Mouse (Mus musculus) 416B (cell line): ENCODE measurements around the gene Mapk10.

Source experiments
- DNase-seq: peaks from one replicate; pipeline ENCODE4 v3.0.0; 2011; ENCODE audit warnings: low read depth

Gene Mapk10

DNA sequence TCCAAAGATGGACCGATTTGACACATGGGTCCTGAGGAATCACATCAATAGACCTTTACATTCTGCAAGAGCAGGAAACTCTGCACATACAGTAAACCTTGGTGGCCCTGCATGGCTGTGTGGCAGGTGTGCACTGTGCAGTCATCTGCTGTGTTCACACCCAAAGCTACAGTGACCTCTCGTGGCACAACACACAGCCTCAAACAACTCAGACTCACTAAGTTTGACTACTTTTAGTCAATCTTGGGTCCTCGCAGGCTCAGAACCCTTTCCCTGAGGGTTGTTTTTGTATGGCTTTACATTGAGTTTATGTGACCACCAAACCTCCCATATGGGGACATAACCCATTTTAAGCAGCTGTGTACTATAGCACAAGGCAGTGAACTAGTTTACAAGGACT, 47.1 kb downstream of the Mapk10 start:
- DNase-seq = no peak

DNA sequence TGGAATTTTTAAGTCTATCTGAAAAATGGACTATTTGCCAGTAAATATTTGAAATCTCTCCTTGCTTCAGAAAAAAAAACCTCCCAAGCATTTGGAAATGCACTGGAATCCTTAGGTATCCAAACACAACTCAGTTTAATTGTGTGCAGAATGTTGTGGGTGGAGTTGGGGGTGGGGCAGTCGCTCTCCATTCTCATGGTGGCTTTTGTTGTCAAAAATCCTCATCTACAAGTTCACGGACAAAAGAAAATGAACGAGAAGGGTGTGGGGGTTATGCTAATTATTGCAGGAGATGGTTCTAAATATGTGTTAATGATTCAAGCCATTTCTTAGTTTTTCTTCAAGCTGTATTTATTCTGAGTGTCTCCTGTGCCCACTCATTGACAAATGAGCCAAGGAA, 49.6 kb downstream of the Mapk10 start:
- DNase-seq = no peak

DNA sequence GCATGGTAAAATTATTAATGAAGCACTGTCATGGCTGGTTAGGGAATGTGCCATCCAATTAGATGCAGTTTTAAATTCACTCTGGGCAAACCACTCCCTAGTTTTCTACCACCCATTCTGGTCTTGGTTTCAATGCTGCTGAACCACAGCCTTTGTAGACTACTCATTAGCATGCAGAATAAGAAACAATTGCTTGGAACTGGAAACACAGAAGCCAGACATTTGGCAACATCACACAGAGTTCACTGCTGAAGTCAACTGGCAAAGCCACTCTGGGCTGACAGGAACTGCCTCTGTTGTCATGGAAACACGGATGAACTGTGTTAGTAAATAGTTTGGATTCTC, 50.0 kb downstream of the Mapk10 start:
- DNase-seq = no peak

DNA sequence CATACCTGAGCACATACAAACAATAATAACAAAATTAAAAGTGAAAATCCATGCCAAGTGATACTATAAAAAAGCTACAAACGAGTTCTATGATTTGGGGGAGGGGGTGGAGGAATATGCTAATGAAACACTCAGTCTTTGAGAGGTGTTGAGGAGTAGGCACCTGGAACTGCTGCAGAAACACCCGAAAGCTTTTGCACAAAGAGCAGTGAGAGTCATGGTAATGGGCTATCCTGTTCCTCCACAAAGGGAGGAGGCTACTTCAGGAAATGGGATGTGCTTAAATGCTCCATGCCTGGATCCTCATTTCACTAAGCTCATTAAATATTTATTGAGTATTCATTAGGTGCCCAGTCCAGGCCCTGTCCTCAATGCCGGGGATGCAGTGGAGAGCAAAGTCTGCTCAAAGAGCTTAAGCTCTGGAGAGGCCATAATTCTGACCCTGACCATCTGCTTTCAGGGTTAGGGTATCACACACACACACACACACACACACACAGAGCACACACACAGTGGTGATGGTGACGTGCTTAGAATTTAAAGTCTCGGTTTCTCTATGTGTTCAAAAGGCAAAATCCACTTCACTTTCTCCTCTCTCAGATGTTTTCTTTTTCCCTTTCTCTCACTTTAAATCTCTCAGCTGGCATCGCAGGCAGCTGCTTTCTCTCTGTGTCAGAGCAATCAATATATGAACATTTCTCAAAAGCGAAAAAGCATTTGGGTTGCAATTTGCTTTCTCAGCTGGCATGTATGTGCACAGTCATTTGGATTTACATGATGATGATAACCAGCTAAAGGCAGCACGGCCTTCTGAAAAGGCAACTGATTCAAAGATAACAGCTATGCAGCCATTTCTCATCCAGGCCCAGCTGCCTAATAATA, 50.6 kb downstream of the Mapk10 start:
- no peak for DNase-seq

DNA sequence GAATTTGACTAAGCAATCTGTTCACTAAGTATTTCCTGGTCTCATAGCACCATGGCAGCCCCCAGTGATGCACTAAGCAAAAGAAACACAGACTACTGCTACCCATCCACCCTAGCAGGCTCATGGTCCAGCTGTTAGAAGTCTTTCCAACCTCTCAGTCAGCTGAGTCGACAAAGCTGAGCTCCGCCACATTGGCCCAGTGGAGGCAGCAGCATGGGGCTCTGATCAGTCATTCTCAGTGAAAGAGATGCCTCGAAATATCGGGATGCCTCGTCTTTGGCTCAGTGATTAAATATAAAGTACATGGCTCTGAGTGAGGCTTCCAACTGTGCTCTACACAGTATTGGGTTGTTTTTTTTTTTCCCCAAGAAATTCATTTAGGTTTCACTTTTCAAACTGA, 70.2 kb downstream of the Mapk10 start:
- DNase-seq = no peak

DNA sequence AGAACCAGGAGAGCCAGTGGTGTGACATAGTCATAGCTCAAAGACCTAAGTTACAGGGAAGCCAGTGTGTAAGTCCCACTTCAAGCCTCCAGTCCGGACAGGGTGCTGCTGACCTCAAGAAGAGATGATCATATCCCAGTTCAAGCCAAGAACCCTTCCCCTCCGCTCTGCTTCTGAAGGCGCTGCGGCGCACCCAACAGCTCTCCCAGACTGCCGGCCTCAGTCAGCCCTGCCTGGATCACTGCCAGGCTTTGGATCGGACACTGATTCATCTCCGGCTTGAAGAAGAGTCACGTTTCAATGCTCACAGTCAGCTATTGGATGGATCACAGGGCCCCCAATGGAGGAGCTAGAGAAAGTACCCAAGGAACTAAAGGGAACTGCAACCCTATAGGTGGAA, 76.3 kb downstream of the Mapk10 start:
- DNase-seq = no peak

DNA sequence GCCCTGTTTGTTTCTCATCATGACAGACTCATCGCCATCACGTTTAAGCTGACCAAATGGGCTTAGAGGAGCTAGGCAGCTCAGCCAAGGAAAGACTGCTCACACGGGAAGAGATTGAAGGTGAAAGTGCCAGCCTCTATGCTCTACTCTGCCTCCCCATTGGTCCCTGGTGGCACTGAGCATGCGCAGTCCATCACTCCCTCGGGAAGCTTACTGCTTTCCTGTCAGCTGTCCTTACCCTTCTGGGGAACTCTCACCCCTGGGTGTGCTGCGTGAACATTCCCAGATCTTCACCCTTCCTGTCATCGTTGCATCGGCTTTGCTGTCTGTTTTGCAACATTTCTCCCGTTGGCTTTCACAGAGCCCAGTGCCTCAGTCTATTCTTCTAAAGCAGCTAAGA, 77.5 kb downstream of the Mapk10 start:
- DNase-seq = no peak

DNA sequence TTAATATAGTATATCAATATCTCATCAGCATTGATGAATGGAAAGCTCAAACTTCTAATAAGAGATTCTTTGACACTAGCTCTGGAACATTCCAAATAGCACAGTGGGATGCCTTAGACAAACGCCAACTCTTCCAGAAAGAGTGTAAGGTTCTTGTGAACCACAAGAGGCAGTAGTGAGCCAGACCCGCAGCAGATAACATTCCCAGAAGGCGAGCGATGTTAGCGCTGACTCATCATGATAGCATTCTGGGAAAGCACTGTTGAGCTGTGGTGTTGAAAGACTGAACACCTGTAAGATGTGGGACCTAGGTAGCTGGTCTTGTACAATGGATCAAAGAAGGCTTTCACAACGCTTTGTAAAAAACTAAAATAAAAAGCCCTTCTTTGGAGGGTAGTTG, 78.3 kb downstream of the Mapk10 start:
- DNase-seq = no peak

DNA sequence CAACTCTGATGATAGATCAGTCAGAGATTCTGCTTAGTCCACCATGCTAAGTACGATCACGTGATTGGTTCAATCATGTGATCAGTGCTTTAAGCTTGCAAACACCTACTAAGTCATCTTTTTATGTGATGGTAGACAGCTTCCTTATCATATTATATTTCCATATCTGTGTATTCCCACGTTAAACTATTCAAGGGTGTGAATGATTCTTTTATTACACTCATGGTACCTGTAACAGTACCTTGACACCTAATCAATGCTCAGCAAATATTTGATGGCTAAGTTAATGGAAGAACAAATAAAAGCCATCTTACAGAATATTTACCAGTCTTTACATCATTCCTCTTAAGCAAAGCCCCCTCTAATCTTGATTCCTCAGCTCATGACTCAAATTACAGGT, 91.5 kb downstream of the Mapk10 start:
- DNase-seq = no peak

DNA sequence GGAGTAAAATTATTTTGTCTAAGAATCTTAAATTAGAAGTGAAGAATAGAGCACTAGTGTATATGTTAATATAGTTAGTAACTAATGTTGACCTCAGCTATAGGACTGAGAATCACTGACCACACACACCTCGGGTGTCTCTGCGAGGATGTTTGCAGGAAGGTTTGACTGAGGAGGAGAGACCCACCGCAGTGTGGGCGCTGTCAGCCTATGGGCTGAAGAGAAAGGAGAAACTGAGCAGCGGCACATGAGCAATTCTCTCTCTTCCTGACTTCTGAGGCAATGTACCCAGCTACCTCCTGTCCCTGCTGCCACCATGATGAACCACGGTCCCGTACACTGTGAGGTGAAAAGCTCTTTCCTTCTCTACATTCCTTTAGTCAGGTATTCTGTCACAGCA, 95.6 kb downstream of the Mapk10 start:
- no peak for DNase-seq

DNA sequence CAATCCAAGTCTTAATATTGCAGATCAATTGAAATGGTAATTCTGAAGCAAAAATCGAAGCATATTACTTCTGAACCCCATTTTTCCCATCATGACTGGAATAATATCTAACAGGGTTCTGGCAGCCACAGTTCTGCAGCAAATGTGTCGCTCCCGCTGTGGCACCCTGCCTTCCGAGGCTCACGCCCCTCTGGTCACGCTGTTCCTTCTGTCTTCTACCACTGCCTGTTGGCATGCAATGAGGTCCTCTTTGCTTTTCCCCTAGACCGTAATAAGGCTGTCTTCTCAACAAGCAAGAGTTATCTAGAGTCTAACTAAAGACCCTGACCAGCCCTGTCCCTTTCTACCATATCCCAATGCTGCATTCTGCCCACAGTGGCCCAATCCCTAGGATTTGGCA, 98.7 kb downstream of the Mapk10 start:
- no peak for DNase-seq

DNA sequence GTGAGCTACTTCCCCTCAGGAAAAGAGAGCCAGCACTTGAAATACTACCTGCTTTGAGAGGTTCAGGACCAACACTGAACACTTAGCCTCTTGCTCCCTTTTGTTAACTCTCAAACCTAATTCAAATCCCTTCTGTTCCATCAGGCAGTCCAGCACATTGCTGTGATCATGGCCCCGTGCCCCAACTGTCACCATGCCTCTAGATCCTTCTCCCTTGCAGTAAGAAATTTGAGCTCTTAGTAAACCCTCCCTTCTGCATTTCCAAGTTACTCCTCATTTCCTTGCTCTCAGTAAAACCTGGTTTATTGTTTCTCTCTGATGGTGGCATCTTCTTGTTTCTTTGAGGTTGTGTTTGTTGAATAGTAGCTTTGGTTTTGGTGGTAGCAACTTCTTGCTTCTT, 101.7 kb downstream of the Mapk10 start:
- no peak for DNase-seq

DNA sequence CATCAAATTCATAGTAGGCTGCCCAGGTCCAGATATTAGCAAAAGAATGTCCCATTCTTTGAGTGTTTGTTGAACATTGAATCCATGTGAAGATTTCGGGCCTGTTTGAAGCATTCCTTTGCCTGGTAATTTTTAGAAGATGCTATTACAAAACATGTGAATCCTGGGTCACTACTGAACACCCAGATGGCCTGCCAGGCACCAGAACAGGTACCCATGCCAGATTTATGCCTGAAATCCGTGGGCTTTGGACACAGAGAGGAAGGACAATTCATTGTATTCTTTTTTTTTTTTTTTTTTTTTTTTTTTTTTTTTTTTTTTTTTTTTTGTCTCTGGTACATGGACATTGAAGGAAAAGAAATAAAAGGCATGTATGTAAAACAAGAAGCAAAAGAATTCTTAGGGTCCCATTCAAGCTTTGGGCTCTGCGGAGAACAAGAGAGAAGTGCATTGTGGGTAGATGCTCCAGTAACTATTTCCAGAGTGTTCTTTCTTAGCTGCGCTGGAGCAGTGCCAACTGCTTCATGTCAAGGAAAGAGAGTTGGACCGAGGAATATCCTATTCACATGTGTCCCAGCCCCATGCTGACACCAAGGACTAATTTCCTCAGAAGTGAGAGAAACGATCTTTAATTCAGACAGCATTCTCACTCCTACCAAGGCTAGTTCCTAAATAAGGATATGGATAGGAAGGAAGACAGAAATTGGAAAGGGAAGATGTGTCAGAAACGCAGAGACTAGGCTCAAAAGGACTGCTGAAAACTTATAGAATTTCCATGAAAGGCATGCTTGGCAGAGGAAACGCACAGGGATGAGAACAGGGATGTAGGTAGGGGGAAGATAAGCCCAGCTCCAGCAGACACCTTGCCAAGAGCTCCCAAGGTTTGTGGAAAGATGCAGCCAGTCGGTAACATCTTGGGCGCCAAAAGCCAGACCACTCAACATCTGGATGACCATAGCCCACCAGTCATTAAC, 105.4 kb downstream of the Mapk10 start:
- DNase-seq = no peak

DNA sequence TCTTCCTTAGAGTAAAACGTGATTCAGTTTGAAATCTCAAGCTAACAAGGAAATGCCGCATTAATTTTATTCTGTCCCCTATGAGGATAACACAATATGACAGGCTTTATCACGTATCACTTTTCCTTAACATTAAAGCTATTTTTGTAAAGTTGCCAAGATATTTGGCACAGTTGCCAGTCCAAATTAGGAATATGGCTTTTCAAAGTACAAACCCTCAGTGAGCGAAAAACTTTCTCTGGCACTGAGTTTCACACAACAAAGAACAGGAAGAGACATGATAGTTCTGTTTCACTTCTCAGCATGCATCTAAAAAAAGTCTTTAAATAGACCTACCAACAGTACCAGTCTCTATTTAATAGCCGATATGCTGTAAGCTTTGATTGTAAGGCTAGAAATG, 107.1 kb downstream of the Mapk10 start:
- no peak for DNase-seq

DNA sequence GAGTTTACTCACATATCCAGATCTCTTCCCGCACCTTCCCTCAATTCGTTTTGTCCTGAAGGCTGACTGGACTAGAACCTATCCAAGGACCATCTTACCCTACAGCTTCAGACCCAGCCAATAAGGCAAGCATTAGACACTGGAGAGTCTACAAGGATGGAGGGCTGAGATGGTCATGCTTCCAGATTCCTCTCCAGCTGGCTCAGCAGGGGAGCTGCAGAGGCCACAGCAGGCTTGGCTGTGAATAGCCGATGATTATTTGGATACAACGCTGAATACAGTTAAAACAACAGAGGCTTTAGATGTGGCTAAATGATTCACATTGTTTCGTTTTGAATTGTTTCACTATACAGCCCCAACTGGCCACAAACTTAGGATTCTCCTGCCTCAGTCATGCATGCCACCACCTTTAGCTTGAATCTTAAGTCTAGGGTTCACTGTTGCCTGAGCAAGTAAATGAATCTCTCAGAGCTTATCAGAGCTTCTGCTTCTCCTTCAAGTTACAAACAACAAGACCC, 108.2 kb downstream of the Mapk10 start:
- DNase-seq = no peak

DNA sequence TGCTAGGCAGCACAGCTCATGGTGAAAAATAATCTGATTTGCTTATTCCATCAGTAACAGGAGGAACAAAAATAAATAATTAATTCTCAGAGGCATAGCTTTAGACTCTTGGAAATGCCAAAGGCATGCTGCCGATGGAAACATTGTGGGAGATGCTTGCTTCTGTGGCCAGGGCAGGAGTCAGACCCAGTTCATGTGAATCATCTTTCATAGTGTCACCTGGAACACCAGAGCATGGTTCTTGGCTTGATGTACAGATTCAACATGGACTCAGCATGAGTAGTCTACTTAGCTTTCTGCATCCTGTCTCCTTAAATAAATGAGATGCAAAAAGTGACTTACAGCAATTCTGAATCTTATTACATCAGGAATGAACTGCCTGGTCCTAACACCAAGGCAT, 109.0 kb downstream of the Mapk10 start:
- no peak for DNase-seq

DNA sequence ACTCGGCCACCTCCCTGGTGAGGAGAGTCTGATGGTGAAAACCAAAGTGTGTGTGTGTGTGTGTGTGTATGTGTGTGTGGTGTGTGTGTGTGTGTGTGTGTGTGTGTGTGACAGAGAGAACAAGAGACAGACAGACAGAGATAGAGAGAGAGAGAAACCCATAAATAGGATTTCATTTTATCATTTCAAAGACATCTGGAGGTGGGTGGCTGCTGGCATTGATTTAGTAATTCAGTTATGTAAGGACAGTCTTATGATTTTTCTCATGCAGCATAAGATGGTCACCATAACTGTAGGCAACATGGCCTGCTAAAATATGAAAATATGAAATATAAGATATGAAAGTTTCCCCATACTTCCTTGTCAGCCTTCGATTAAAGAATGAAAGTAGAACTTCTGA, 117.0 kb downstream of the Mapk10 start:
- DNase-seq = no peak

DNA sequence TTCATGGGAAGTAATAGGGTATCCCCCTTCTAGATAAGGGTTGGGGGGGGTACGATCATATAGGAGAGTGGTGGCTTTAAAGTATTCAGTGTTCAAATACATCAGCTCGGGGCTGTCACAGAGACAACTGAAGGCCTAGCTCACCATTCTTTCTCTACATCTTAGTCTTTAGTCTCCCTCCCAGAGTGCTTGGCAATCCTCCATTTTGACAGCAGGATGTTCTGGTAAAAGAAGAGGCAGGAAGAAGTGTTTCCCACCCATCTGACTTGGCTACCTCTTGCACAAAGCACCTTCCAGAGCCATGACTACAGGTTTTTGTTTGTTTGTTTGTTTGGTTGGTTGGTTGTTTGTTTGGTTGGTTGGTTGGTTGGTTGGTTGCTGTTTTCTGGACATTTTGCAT, 125.3 kb downstream of the Mapk10 start:
- DNase-seq = no peak

DNA sequence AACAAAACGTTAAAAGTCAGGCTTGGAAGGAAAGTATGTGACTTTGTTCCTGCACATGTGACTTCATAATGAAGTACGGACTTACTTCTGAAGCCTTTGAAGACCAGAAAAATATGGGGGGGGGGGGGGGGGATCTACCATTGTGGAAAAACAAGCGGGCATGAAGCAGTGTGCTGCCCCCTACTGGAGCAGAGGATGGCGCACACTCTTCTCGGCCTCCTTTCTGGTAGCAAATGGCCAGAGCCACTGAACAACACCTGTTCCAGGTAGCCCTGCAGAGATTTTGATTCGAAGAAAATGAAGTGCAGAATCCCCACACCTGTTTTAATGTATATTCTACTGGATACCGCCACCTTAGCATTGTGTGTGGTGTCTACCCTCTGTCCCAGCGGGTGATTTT, 135.7 kb downstream of the Mapk10 start:
- no peak for DNase-seq

DNA sequence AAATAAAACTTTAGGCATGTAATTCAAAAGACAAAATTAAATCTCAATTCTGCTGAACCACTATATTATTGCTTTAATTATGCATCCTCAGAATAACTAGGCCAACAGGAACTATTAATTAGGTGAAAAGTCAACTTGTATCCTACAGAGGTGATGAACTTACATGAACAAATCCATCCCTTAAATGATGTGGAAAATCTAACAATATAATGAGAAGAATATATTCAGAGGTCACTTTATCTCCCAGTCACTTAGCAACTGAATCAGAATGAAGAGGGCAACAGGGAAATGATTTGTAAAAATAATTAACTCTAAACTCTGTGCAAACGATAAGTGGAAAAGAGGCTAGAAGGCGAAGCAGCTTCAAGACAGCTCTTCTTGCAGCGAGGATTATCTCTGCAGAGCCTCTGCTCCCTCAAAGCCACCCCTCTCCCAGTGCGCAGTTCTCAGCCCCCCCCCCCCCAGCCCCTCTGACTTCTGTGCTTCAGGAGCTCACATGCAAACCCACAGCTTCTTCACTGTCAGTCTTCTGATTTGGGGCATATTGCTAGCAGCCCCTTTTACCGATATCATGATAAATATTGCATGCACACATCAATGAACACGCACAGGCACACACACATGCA, 138.8 kb downstream of the Mapk10 start:
- DNase-seq = no peak

DNA sequence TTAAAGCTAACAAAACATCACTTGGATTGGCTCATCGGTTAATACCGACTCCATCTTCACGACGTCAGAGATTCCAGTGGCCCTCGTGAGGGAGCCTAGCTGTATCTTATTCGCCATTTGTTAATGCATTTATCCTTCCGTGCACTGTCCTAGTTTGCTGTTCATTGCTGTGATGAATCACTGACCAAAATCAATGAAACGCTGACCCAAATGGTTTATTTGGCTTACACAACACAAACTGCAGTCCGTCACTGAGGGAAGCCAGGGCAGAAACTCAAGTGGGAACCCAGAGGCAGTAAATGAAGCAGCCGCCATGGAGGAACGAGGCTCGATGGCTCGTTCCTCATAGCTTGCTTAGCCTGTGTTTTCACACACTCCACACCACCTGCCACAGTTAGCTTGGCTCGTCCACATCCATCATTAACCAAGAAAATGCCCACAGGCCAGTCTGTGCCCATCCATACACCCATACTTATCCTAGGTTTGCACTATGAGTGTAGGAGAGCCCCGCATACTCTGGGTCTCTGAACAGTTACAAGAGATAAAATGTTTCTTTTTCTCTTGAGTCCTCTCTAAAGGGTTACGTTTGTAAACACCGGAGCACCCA, 140.0 kb downstream of the Mapk10 start:
- no peak for DNase-seq

DNA sequence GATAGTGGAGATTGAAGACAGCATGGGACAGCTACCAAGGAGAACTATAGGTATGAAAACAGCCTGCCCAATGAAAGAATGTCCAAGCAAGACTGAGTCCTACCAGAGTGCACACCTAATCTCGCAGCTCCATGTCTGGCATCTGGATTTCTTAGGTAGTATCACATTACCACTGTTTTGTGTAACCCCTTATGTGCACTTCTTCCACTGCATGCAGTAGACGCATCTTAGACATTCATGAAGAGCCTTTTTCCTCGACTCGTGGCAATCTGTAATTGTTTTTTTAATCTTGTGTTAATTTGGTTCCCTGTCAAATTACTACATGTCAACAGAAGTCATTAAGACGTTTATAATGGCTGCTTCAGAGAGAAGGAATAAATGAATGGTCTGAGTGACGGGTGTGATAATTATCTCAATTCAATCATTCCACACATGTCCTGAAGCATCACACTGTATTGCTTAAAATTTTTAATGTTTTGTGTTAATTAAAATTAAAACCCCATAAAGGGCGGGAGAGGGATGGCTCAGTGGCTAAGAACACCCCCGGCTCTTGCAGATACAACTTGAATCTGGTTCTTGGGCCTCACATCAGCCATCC, 160.7 kb downstream of the Mapk10 start:
- DNase-seq = no peak
